Mouse (Mus musculus) effector memory CD4-positive, alpha-beta T cell, adult 7 months (primary cell): ENCODE results near the gene Tgif2lx1. TPM values are rescaled to one million over a fixed set of nuclear protein-coding genes. Genes with fewer than 3 reads are reported as not detected.

Experiments used
- polyA plus RNA-seq: library from polyadenylated mRNA; unstranded; fragments of 100-300 nt; shearing (Covaris generic); gene quantifications from one replicate; pipeline ENCODE4 v1.2.1, GENCODE M21; 2017

Tgif2lx1 gene
- not detected for polyA plus RNA-seq

DNA sequence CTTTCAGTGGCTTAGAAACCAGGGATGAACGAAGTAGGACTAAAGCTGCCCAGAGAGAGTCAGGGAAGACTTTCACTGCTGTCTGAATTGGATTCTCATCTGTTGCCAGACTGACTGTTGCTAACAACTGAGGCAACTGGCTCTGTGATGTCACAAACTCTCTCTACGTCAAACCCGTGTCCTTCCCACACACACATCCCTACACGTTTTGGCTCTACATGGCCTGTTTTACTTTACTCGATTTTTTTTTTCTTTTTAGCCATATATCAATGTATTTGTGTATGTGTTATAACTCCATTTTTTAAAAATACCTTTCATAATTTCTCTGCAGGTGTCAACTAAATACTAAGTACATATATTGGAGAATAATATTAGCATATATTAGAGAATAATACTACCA lies at the start of gene Tgif2lx1:
TSS of gene Tgif2lx1 (minus strand) at position 101 of the 400 bp plus-strand sequence.

Other genes starting within 250 kb of the Tgif2lx1 start
- gene Tgif2lx2, start 53.5 kb downstream of the Tgif2lx1 start, polyA plus RNA-seq = not detected